Mouse (Mus musculus): Measurements from ENCODE around the gene Itgb2.

GRCm38 (mm10) chr10:77587091-77587775 lies 57.2 kb downstream of the Itgb2 start:
- TF ChIP-seq POLR2A (IDR thresholded peaks at IDR 0.05; ENCODE audit: borderline replicate concordance, control insufficient read depth, low read depth, low read length) (no peak), CTCF (IDR thresholded peaks at IDR 0.05; ENCODE audit: control insufficient read depth, insufficient read depth, low read length) (no peak)

All from bone marrow, adult 2 months (tissue).